Mouse (Mus musculus): ENCODE results near the gene Twsg1. TPM values are rescaled to one million over a fixed set of nuclear protein-coding genes. Genes with fewer than 3 reads are reported as not detected.

Twsg1 gene
- polyA plus RNA-seq, 1 experiment from 2014 or later = 47.0 TPM

- peak overlapping the region; percentile 92 for H3K9ac ChIP-seq (replicated peaks)
- no peaks in the 10 kb centered on the region for H3K36me3 ChIP-seq
- WGBS = under 1% methylated on average over 59 of the region's 67 CpGs
- H3K4me1 ChIP-seq = peaks cover 35% of the 10 kb centered on the region
- peak overlapping the region; percentile 84 for H3K4me2 ChIP-seq
- peak; percentile 98 for ATAC-seq (ENCODE audit: low FRiP score)
- H3K4me3 ChIP-seq (replicated peaks) = peak overlapping the region; percentile 95
- no peaks in the 10 kb centered on the region for H3K27me3 ChIP-seq (replicated peaks)
- no peaks in the 10 kb centered on the region for H3K9me3 ChIP-seq (replicated peaks)
- H3K27ac ChIP-seq (replicated peaks) = peak overlapping the region; percentile 98
Measured at GRCm38 (mm10) chr17:65884691-65885397, 66.2 kb downstream of the Twsg1 start.

GRCm38 (mm10) chr17:65884061-65884669, 66.9 kb downstream of the Twsg1 start:
- no peaks in the 10 kb centered on the region for H3K9me3 ChIP-seq (replicated peaks)
- H3K9ac ChIP-seq (replicated peaks) = peak overlapping the region; percentile 92
- H3K27ac ChIP-seq (replicated peaks) = peak overlapping the region; percentile 98
- peak overlapping the region; percentile 95 for H3K4me3 ChIP-seq (replicated peaks)
- no peaks in the 10 kb centered on the region for H3K36me3 ChIP-seq
- H3K4me2 ChIP-seq = peak overlapping the region; percentile 84
- H3K4me1 ChIP-seq = peaks cover 35% of the 10 kb centered on the region
- H3K27me3 ChIP-seq (replicated peaks) = no peaks in the 10 kb centered on the region
- ATAC-seq (ENCODE audit: low FRiP score) = peak; percentile 33
- under 1% methylated on average over 50 of the region's 56 CpGs for WGBS

GRCm38 (mm10) chr17:65877026-65877425, 74.0 kb downstream of the Twsg1 start:
- Histone ChIP-seq H3K4me1 (peaks cover 13% of the 10 kb centered on the region), H3K4me3 (replicated peaks) (no peak overlapping the region), H3K9me3 (replicated peaks) (no peaks in the 10 kb centered on the region), H3K4me2 (no peak overlapping the region), H3K36me3 (no peaks in the 10 kb centered on the region), H3K27ac (replicated peaks) (no peak overlapping the region), H3K9ac (replicated peaks) (no peak overlapping the region), H3K27me3 (replicated peaks) (no peaks in the 10 kb centered on the region)
- WGBS = 72% methylated on average over 6 of the region's 6 CpGs
- no peak for ATAC-seq (ENCODE audit: low FRiP score)

- Histone ChIP-seq H3K4me2 (no peak overlapping the region), H3K36me3 (no peaks in the 10 kb centered on the region), H3K9me3 (replicated peaks) (no peaks in the 10 kb centered on the region), H3K27ac (replicated peaks) (no peak overlapping the region), H3K9ac (replicated peaks) (no peak overlapping the region), H3K27me3 (replicated peaks) (no peaks in the 10 kb centered on the region), H3K4me1 (peaks cover 18% of the 10 kb centered on the region), H3K4me3 (replicated peaks) (no peak overlapping the region)
- ATAC-seq (ENCODE audit: low FRiP score) = no peak
- 92% methylated on average over 11 of the region's 11 CpGs for WGBS
Measured at GRCm38 (mm10) chr17:65873834-65874233, 77.2 kb downstream of the Twsg1 start.

GRCm38 (mm10) chr17:65873156-65873555, 77.9 kb downstream of the Twsg1 start:
- Histone ChIP-seq H3K4me2 (no peak overlapping the region), H3K9ac (replicated peaks) (no peak overlapping the region), H3K4me3 (replicated peaks) (no peak overlapping the region), H3K27ac (replicated peaks) (no peak overlapping the region), H3K9me3 (replicated peaks) (no peaks in the 10 kb centered on the region), H3K36me3 (no peaks in the 10 kb centered on the region), H3K4me1 (peaks cover 20% of the 10 kb centered on the region), H3K27me3 (replicated peaks) (no peaks in the 10 kb centered on the region)
- ATAC-seq (ENCODE audit: low FRiP score) = no peak
- WGBS = 74% methylated on average over 4 of the region's 4 CpGs

GRCm38 (mm10) chr17:65872652-65873051, 78.4 kb downstream of the Twsg1 start:
- no peak overlapping the region for H3K9ac ChIP-seq (replicated peaks)
- H3K27ac ChIP-seq (replicated peaks) = no peak overlapping the region; the same call in 1 of the 2 replicates
- H3K9me3 ChIP-seq (replicated peaks) = no peaks in the 10 kb centered on the region
- H3K36me3 ChIP-seq = no peaks in the 10 kb centered on the region
- 27% methylated on average over 6 of the region's 6 CpGs for WGBS
- H3K4me3 ChIP-seq (replicated peaks) = no peak overlapping the region
- peaks cover 20% of the 10 kb centered on the region for H3K4me1 ChIP-seq
- no peak for ATAC-seq (ENCODE audit: low FRiP score)
- no peak overlapping the region for H3K4me2 ChIP-seq
- H3K27me3 ChIP-seq (replicated peaks) = no peaks in the 10 kb centered on the region

GRCm38 (mm10) chr17:65872051-65872450, 79.0 kb downstream of the Twsg1 start:
- 0 out of 2 replicates have a peak, but pooled peaks cover 4% of the 10 kb centered on the region for H3K36me3 ChIP-seq
- no peak overlapping the region for H3K27ac ChIP-seq (replicated peaks)
- no peaks in the 10 kb centered on the region for H3K27me3 ChIP-seq (replicated peaks)
- H3K9ac ChIP-seq (replicated peaks) = no peak overlapping the region
- no peak for ATAC-seq (ENCODE audit: low FRiP score)
- peaks cover 20% of the 10 kb centered on the region for H3K4me1 ChIP-seq
- no peaks in the 10 kb centered on the region for H3K9me3 ChIP-seq (replicated peaks)
- H3K4me2 ChIP-seq = no peak overlapping the region
- H3K4me3 ChIP-seq (replicated peaks) = no peak overlapping the region
- 73% methylated on average over 6 of the region's 6 CpGs for WGBS

Other genes with a start within 250 kb of the Twsg1 start
- gene Rab31, start 178.5 kb downstream of the Twsg1 start, polyA plus RNA-seq (2015; fragmentation: Nextera tagmentation; extraction: Ambion mirVana) = 53.2 and 56.8 TPM in 2 replicates
- gene Ppp4r1, start 168.7 kb downstream of the Twsg1 start, polyA plus RNA-seq (2015; fragmentation: Nextera tagmentation; extraction: Ambion mirVana) = 36.3 and 40.1 TPM in 2 replicates
- gene Ralbp1, start 65.4 kb downstream of the Twsg1 start, polyA plus RNA-seq (2015; fragmentation: Nextera tagmentation; extraction: Ambion mirVana) = 58.7 and 75.5 TPM in 2 replicates
- 145 and 169 TPM in 2 replicates for gene Ankrd12, start 125.9 kb upstream of the Twsg1 start, polyA plus RNA-seq (2015; fragmentation: Nextera tagmentation; extraction: Ambion mirVana)
- 419 and 432 TPM in 2 replicates for gene Ndufv2, start 150.3 kb upstream of the Twsg1 start, polyA plus RNA-seq (2015; fragmentation: Nextera tagmentation; extraction: Ambion mirVana)
- gene Washc1, start 160.3 kb upstream of the Twsg1 start, polyA plus RNA-seq (2015; fragmentation: Nextera tagmentation; extraction: Ambion mirVana) = 46.8 and 48.4 TPM in 2 replicates
- gene Ddx11, start 172.3 kb upstream of the Twsg1 start, polyA plus RNA-seq (2015; fragmentation: Nextera tagmentation; extraction: Ambion mirVana) = 6.1 and 7.5 TPM in 2 replicates